Mouse (Mus musculus): ENCODE results near the gene Gcn1l1. TPM values are rescaled to one million over a fixed set of nuclear protein-coding genes. Genes with fewer than 3 reads are reported as not detected.

Gcn1l1 gene
- total and polyA plus RNA-seq, 3 experiments, result 88.2 to 123 (median 93.8) TPM

DNA sequence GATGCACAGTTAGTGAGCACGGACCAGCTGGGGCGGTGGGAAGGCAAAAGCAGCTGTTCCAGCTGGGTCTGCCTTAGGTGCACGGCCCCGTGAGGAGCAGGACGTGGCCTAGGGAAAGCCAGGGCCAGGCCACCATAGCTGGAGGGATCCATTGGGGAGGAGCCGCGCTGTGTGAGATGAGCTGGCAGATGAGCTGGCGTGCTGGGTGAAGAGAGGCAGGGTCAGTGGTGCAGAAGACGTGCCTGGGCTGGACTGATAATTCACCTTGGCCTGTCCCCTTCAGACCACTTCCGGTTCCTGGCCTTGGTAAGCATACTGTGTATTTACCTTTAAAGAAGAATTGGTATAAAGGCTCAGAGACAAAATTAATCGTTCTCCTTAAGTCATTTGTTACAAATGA lies 46.5 kb downstream of the Gcn1l1 start:
- Histone ChIP-seq H3K9me3 (replicated peaks; ENCODE audit: insufficient read depth, low read length) (no peaks in the 10 kb centered on the region), H3K4me1 (ENCODE audit: control insufficient read depth in 1 of 2, insufficient read depth in 2 of 2, low read length in 2 of 2) (no peaks in the 10 kb centered on the region), H3K4me3 (ENCODE audit: control insufficient read depth in 1 of 2, insufficient read depth in 1 of 2, low read depth in 2 of 2, low read length in 2 of 2) (no peak overlapping the region), H3K27me3 (ENCODE audit: control insufficient read depth in 1 of 2, insufficient read depth in 2 of 2, low read length in 2 of 2) (no peaks in the 10 kb centered on the region), H3K36me3 (ENCODE audit: control insufficient read depth in 1 of 2, insufficient read depth in 2 of 2, low read length in 2 of 2) (peaks cover 0 to 17% of the 10 kb centered on the region in 2 experiments; a peak in 2 of 4 replicates), H3K9ac (ENCODE audit: control insufficient read depth, low read depth, low read length, poor library complexity, severe bottlenecking) (no peak overlapping the region), H3K79me2 (ENCODE audit: control insufficient read depth, insufficient read depth, low read length, poor library complexity) (no peaks in the 10 kb centered on the region), H3K27ac (ENCODE audit: control insufficient read depth, low read depth, low read length) (no peak overlapping the region)
- no peak for TF ChIP-seq TAL1 (IDR thresholded peaks at IDR 0.05; ENCODE audit: low read length)
- no peak for TF ChIP-seq RCOR1 (IDR thresholded peaks at IDR 0.05; ENCODE audit: low read depth, low read length)
- no peak for TF ChIP-seq ZMIZ1 (IDR thresholded peaks at IDR 0.05; ENCODE audit: low read depth, low read length)
- TF ChIP-seq MYB (IDR thresholded peaks at IDR 0.05; ENCODE audit: low read depth, low read length), result no peak
- TF ChIP-seq MAFK (IDR thresholded peaks at IDR 0.05; ENCODE audit: borderline replicate concordance, low read depth, low read length), result no peak
- no peak for TF ChIP-seq SMC3 (IDR thresholded peaks at IDR 0.05; ENCODE audit: low read depth, low read length)
- TF ChIP-seq GABPA (IDR thresholded peaks at IDR 0.05; ENCODE audit: low read depth, low read length), result no peak
- TF ChIP-seq E2F4 (IDR thresholded peaks at IDR 0.05; ENCODE audit: borderline replicate concordance, low read depth, low read length), result no peak
- no peak for TF ChIP-seq TCF12 (IDR thresholded peaks at IDR 0.05; ENCODE audit: low read depth, low read length)
- TF ChIP-seq ZC3H11A (IDR thresholded peaks at IDR 0.05; ENCODE audit: low read depth, low read length), result no peak
- TF ChIP-seq TBP (IDR thresholded peaks at IDR 0.05; ENCODE audit: low read depth, low read length), result no peak
- no peak for TF ChIP-seq MXI1 (IDR thresholded peaks at IDR 0.05; ENCODE audit: low read depth, low read length)
- TF ChIP-seq MYC (IDR thresholded peaks at IDR 0.05; ENCODE audit: low read depth, low read length), result no peak
- no peak for TF ChIP-seq NRF1 (IDR thresholded peaks at IDR 0.05; ENCODE audit: insufficient read depth, low read depth, low read length, poor library complexity, severe bottlenecking)
- TF ChIP-seq MAZ (IDR thresholded peaks at IDR 0.05; ENCODE audit: low read depth, low read length), result no peak
- TF ChIP-seq GATA1 (IDR thresholded peaks at IDR 0.05; ENCODE audit: low read depth, low read length), result no peak
- no peak for TF ChIP-seq POLR2AphosphoS2 (IDR thresholded peaks at IDR 0.05; ENCODE audit: low read length)
- no peak for TF ChIP-seq ELF1 (IDR thresholded peaks at IDR 0.05; ENCODE audit: low read depth, low read length)
- DNase-seq (ENCODE audit: low read depth, low spot score), result no peak

DNA sequence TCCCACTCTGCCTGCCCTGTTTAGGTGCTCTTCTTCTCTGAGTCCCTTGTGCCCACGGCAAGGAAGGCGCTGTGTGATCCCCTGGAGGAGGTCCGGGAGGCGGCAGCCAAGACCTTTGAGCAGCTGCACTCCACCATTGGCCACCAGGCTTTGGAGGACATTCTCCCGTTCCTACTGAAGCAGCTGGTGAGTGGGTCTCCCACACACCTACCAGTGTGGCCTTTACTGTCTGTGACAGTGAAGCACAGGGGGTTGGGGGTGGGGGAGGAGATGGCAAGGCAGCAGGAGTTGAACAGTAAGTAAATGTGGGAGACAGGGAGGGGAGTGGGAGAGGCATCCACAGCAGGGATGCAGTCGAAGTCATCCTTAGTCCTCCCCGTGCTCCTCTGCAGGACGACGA lies 48.3 kb downstream of the Gcn1l1 start:
- H3K27ac ChIP-seq (ENCODE audit: control insufficient read depth, low read depth, low read length), result no peak overlapping the region
- H3K79me2 ChIP-seq (ENCODE audit: control insufficient read depth, insufficient read depth, low read length, poor library complexity), result no peaks in the 10 kb centered on the region
- H3K4me1 ChIP-seq (ENCODE audit: control insufficient read depth in 1 of 2, insufficient read depth in 2 of 2, low read length in 2 of 2), result no peaks in the 10 kb centered on the region
- peaks cover 0 to 11% of the 10 kb centered on the region in 2 experiments; a peak in 2 of 4 replicates for H3K36me3 ChIP-seq (ENCODE audit: control insufficient read depth in 1 of 2, insufficient read depth in 2 of 2, low read length in 2 of 2)
- no peak overlapping the region for H3K4me3 ChIP-seq (ENCODE audit: control insufficient read depth in 1 of 2, insufficient read depth in 1 of 2, low read depth in 2 of 2, low read length in 2 of 2)
- TF ChIP-seq ZC3H11A (IDR thresholded peaks at IDR 0.05; ENCODE audit: low read depth, low read length), result no peak
- no peak for TF ChIP-seq TBP (IDR thresholded peaks at IDR 0.05; ENCODE audit: low read depth, low read length)
- no peak for TF ChIP-seq ZKSCAN1 (IDR thresholded peaks at IDR 0.05; ENCODE audit: low read depth, low read length)
- no peak for TF ChIP-seq MAFK (IDR thresholded peaks at IDR 0.05; ENCODE audit: borderline replicate concordance, low read depth, low read length)
- TF ChIP-seq ETS1 (IDR thresholded peaks at IDR 0.05; ENCODE audit: low read depth, low read length), result no peak
- TF ChIP-seq POLR2A (IDR thresholded peaks at IDR 0.05; ENCODE audit: control insufficient read depth in 1 of 2, insufficient read depth in 1 of 2, low read depth in 1 of 2, low read length in 2 of 2, poor library complexity in 1 of 2), result no peak
- TF ChIP-seq SIN3A (IDR thresholded peaks at IDR 0.05; ENCODE audit: low read length), result no peak
- TF ChIP-seq ZNF384 (IDR thresholded peaks at IDR 0.05; ENCODE audit: low read depth, low read length), result no peak
- TF ChIP-seq CTCF (IDR thresholded peaks at IDR 0.05 in 2 of 3, conservative IDR thresholded peaks at IDR 0.05 in 1 of 3; ENCODE audit: control insufficient read depth in 1 of 3, insufficient read depth in 1 of 3, low read depth in 2 of 3, low read length in 3 of 3, poor library complexity in 1 of 3, severe bottlenecking in 1 of 3), result no peak
- no peak for TF ChIP-seq RAD21 (IDR thresholded peaks at IDR 0.05; ENCODE audit: low read depth, low read length)
- no peak for TF ChIP-seq BHLHE40 (IDR thresholded peaks at IDR 0.05; ENCODE audit: borderline replicate concordance, low read depth, low read length)
- no peak for TF ChIP-seq ZMIZ1 (IDR thresholded peaks at IDR 0.05; ENCODE audit: low read depth, low read length)
- no peak for TF ChIP-seq UBTF (IDR thresholded peaks at IDR 0.05; ENCODE audit: borderline replicate concordance, insufficient read depth, low read depth, low read length)
- TF ChIP-seq NRF1 (IDR thresholded peaks at IDR 0.05; ENCODE audit: insufficient read depth, low read depth, low read length, poor library complexity, severe bottlenecking), result no peak
- TF ChIP-seq RCOR1 (IDR thresholded peaks at IDR 0.05; ENCODE audit: low read depth, low read length), result no peak
- no peak for TF ChIP-seq KAT2A (conservative IDR thresholded peaks at IDR 0.05; ENCODE audit: low read depth, low read length)
- TF ChIP-seq TCF12 (IDR thresholded peaks at IDR 0.05; ENCODE audit: low read depth, low read length), result no peak
- no peak for TF ChIP-seq EP300 (IDR thresholded peaks at IDR 0.05; ENCODE audit: low read depth in 1 of 2, low read length in 2 of 2)
- no peak for TF ChIP-seq MAX (IDR thresholded peaks at IDR 0.05; ENCODE audit: low read length)
- TF ChIP-seq MYC (IDR thresholded peaks at IDR 0.05; ENCODE audit: low read depth, low read length), result no peak
- no peak for DNase-seq (ENCODE audit: low read depth, low spot score)
- H3K9me3 ChIP-seq (replicated peaks; ENCODE audit: insufficient read depth, low read length), result no peaks in the 10 kb centered on the region
- no peaks in the 10 kb centered on the region for H3K27me3 ChIP-seq (ENCODE audit: control insufficient read depth in 1 of 2, insufficient read depth in 2 of 2, low read length in 2 of 2)
- H3K9ac ChIP-seq (ENCODE audit: control insufficient read depth, low read depth, low read length, poor library complexity, severe bottlenecking), result no peak overlapping the region
